Mouse (Mus musculus) heart, adult 11 months (tissue): ENCODE results near the gene Nsun5.

Source experiments
- DNase-seq: peaks from one replicate; pipeline ENCODE4 v3.0.0; 2022

Nsun5 gene

GRCm38 (mm10) chr5:135375167-135375566 is 5.4 kb downstream of the Nsun5 start:
- DNase-seq, result no peak

GRCm38 (mm10) chr5:135376341-135376740 is 6.6 kb downstream of the Nsun5 start:
- no peak for DNase-seq

- no peak for DNase-seq
Measured at GRCm38 (mm10) chr5:135380681-135381080, 10.9 kb downstream of the Nsun5 start.

- DNase-seq, result peak; percentile 97
Measured at GRCm38 (mm10) chr5:135381356-135381925, 11.7 kb downstream of the Nsun5 start.

- DNase-seq, result no peak
Measured at GRCm38 (mm10) chr5:135382746-135383145, 13.0 kb downstream of the Nsun5 start.

- peak; percentile 88 for DNase-seq
Measured at GRCm38 (mm10) chr5:135383771-135384170, 14.0 kb downstream of the Nsun5 start.

GRCm38 (mm10) chr5:135394004-135394823 is 24.5 kb downstream of the Nsun5 start, which contains the start of gene Pom121:
TSS of gene Pom121 (minus strand) at chr5:135394546.
- DNase-seq, result peak; percentile 98

- DNase-seq, result no peak
Measured at GRCm38 (mm10) chr5:135395826-135396225, 26.1 kb downstream of the Nsun5 start.

- DNase-seq, result no peak
Measured at GRCm38 (mm10) chr5:135399382-135399781, 29.6 kb downstream of the Nsun5 start.

- DNase-seq, result peak; percentile 93
Measured at GRCm38 (mm10) chr5:135400244-135400643, 30.5 kb downstream of the Nsun5 start.

- no peak for DNase-seq
Measured at GRCm38 (mm10) chr5:135404623-135405022, 34.9 kb downstream of the Nsun5 start.

GRCm38 (mm10) chr5:135405437-135405836 is 35.7 kb downstream of the Nsun5 start:
- DNase-seq, result no peak

- DNase-seq, result no peak
Measured at GRCm38 (mm10) chr5:135408114-135408513, 38.4 kb downstream of the Nsun5 start.

- no peak for DNase-seq
Measured at GRCm38 (mm10) chr5:135410266-135410665, 40.5 kb downstream of the Nsun5 start.
